Mouse (Mus musculus): ENCODE results near the gene Fto. TPM values are rescaled to one million over a fixed set of nuclear protein-coding genes. Genes with fewer than 3 reads are reported as not detected.

Fto gene
- total RNA-seq, 2 experiments from 2014 or later, result 122 to 128 TPM

DNA sequence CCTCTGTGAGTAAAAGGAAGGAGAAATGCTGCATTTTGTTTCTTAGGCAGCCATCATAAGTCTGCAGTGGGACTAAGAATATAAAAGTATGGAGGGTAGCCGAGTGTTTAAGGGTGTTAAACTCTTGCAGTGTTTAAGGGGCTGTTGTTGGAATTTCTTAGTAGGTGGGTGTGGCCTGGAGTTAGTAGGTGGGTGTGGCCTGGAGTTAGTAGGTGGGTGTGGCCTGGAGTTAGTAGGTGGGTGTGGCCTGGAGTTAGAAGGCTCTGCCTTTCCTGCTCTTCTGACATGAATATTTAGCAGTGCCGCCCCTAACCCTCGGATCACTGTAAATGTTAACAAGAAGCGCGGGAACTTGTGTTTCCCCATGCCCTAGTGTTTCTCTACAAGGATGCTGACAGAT is 39.7 kb downstream of the Fto start:
- no peak for DNase-seq (ENCODE audit: extremely low spot score in 1 of 2, low spot score in 2 of 2)
- intact Hi-C loops (cut with DNase I), result no loop called here

DNA sequence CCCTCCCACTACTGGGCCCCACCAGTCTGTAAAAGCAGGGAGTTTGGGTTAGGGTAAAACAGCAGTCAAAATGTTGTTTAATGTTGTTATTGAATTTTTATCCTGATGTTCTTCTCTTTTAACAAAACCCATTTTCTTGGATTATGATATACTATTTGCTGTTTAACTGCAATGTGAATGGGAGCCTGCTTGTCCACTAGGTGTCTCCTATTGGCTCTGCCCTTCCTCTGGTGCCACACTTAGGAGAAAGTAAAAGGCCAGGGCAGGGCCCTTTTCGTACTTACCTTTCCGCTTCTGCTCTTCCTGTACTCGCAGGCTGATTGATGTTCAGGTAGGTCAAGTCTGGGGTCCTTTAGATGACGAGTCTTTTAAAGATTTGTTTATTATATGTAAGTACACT is 40.6 kb downstream of the Fto start:
- DNase-seq (ENCODE audit: extremely low spot score in 1 of 2, low spot score in 2 of 2), result no peak
- intact Hi-C loops (cut with DNase I), result no loop called here

- intact Hi-C loops (cut with DNase I), result no loop called here
- no peak for DNase-seq (ENCODE audit: extremely low spot score in 1 of 2, low spot score in 2 of 2)
Observed at GRCm38 (mm10) chr8:91355301-91355905, 42.1 kb downstream of the Fto start.

GRCm38 (mm10) chr8:91355956-91356699 is 42.8 kb downstream of the Fto start:
- DNase-seq (ENCODE audit: extremely low spot score in 1 of 2, low spot score in 2 of 2), result no peak
- intact Hi-C loops (cut with DNase I), result no loop called here

GRCm38 (mm10) chr8:91357493-91358014 is 44.2 kb downstream of the Fto start:
- DNase-seq (ENCODE audit: extremely low spot score in 1 of 2, low spot score in 2 of 2), result no peak
- intact Hi-C loops (cut with DNase I), result no loop called here

GRCm38 (mm10) chr8:91358016-91358415 is 44.7 kb downstream of the Fto start:
- no peak for DNase-seq (ENCODE audit: extremely low spot score in 1 of 2, low spot score in 2 of 2)
- intact Hi-C loops (cut with DNase I), result no loop called here

DNA sequence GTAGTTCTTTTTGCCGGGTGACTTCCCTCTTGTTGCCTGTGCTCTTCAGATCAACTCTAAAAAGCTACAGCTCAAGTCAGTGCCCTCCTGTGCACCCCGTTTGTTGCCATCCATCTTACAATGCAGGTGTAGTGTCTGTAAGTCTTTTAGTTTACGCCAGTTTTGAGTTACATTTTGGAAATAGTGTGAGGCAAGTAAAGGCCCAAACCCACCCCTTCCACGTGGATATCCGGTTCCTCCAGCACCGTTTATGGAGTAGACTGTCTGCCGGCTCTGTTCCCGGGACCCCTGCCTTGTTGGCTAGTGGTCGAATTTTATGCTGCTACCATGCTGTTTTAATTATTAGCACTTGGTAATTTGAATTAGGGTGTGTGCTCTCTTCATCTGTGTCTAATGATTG is 46.2 kb downstream of the Fto start:
- intact Hi-C loops (cut with DNase I), result no loop called here
- no peak for DNase-seq (ENCODE audit: extremely low spot score in 1 of 2, low spot score in 2 of 2)

DNA sequence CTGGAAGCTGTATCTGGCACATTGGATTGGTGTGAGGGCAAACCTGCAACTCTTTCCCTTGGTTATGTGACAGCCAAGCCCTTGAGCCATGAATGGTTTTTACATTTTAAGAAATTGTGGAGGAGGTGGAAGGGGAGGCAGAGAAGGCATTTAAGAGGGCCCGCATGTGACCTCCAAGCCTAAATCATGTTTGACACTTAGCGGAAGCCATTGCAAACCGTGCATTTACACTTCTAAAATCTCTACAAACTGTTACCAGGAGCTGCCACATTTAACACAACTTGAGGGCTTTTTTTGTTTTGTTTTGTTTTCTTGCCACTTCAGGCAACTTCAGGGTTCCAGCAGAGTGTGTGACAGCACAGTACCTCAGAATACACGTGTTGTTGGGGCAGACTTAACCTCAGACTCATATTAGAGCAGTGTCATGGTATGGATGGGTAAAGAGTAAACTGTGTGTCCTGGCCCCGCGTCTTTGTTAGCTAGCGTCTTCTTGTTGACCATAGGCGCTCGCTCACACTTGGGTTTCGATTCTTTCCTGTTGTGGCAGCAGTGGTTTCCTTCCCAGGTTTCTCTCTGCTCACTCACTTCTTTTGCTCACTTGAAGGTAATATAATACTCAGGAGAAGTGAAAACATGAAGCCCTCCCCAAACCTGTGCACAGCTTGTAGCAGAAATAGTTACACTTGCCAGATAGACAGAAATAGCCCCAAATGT is 47.5 kb downstream of the Fto start:
- intact Hi-C loops (cut with DNase I), result no loop called here
- DNase-seq (ENCODE audit: extremely low spot score in 1 of 2, low spot score in 2 of 2), result no peak

DNA sequence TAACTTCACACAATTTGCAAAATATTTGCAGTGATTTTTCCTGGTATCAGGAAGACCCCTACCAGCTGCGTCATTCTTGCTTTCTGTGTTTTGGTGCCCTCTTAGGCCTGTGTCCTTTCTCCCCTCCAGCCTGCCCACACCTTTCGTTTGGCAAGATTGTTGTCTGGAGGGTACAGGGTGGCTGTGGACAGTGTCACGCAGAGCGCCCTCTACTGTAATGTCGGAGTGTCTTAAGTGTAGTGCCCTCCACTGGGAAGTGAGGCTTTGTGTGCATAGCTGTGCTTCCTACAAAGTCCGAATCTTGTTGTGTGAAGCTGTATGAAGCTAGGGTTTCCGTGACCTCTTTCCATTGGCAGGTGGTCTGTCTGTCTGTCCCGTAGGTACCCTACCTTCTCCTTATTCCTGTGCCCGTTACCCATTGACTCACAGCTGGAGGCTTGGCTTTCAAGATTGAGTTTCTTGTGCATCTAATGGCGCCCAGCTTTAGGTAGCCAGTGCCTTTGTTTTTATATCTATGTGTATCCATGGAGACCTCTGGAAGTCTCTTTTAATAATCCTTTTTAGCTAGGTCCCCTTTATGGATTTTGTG is 50.0 kb downstream of the Fto start:
- DNase-seq (ENCODE audit: extremely low spot score in 1 of 2, low spot score in 2 of 2), result no peak
- intact Hi-C loops (cut with DNase I), result no loop called here

- intact Hi-C loops (cut with DNase I), result no loop called here
- DNase-seq (ENCODE audit: extremely low spot score in 1 of 2, low spot score in 2 of 2), result no peak
Observed at GRCm38 (mm10) chr8:91364216-91364615, 50.9 kb downstream of the Fto start.

GRCm38 (mm10) chr8:91365804-91366203 is 52.5 kb downstream of the Fto start:
- intact Hi-C loops (cut with DNase I), result no loop called here
- DNase-seq (ENCODE audit: extremely low spot score in 1 of 2, low spot score in 2 of 2), result peak in 1 of 2 experiments; percentile 25

GRCm38 (mm10) chr8:91370899-91371298 is 57.6 kb downstream of the Fto start:
- no peak for DNase-seq (ENCODE audit: extremely low spot score in 1 of 2, low spot score in 2 of 2)
- intact Hi-C loops (cut with DNase I), result loop anchor here (10.0 kb wide), 2 partner anchors 434 to 984 kb away; partner anchors contain the start of genes Irx3 and Irx5

GRCm38 (mm10) chr8:91371995-91372394 is 58.7 kb downstream of the Fto start:
- no peak for DNase-seq (ENCODE audit: extremely low spot score in 1 of 2, low spot score in 2 of 2)
- intact Hi-C loops (cut with DNase I), result loop anchor here (10.0 kb wide), 2 partner anchors 433 to 983 kb away; partner anchors contain the start of genes Irx3 and Irx5

- intact Hi-C loops (cut with DNase I), result loop anchor here (10.0 kb wide), 2 partner anchors 432 to 982 kb away; partner anchors contain the start of genes Irx3 and Irx5
- DNase-seq (ENCODE audit: extremely low spot score in 1 of 2, low spot score in 2 of 2), result no peak
Observed at GRCm38 (mm10) chr8:91372780-91373577, 59.7 kb downstream of the Fto start.

GRCm38 (mm10) chr8:91375054-91375938 is 62.0 kb downstream of the Fto start:
- DNase-seq (ENCODE audit: extremely low spot score in 1 of 2, low spot score in 2 of 2), result no peak
- intact Hi-C loops (cut with DNase I), result loop anchor here (10.0 kb wide), 2 partner anchors 430 to 980 kb away; partner anchors contain the start of genes Irx3 and Irx5

GRCm38 (mm10) chr8:91376785-91377184 is 63.5 kb downstream of the Fto start:
- intact Hi-C loops (cut with DNase I), result loop anchor here (10.0 kb wide), 2 partner anchors 428 to 978 kb away; partner anchors contain the start of genes Irx3 and Irx5
- no peak for DNase-seq (ENCODE audit: extremely low spot score in 1 of 2, low spot score in 2 of 2)

GRCm38 (mm10) chr8:91377275-91377674 is 64.0 kb downstream of the Fto start:
- intact Hi-C loops (cut with DNase I), result loop anchor here (10.0 kb wide), 2 partner anchors 428 to 978 kb away; partner anchors contain the start of genes Irx3 and Irx5
- no peak for DNase-seq (ENCODE audit: extremely low spot score in 1 of 2, low spot score in 2 of 2)

Measured in left cerebral cortex, postnatal 10 days (tissue).